Mouse (Mus musculus) E14TG2a.4 (cell line): ENCODE measurements around the gene Nanos2.

ENCODE experiments used
- CTCF ChIP-seq: conservative IDR thresholded peaks from 2 replicates; pipeline ENCODE4 v1.5.1; 2014; ENCODE audit warnings: low read length
- NANOG ChIP-seq: IDR thresholded peaks from 2 replicates; pipeline ENCODE4 v1.6.1; 2014; ENCODE audit warnings: borderline replicate concordance, low read length, mixed read lengths
- POU5F1 ChIP-seq: IDR thresholded peaks from 2 replicates; pipeline ENCODE4 v1.6.1; 2014; ENCODE audit warnings: low read length, borderline replicate concordance

GRCm38 (mm10) chr7:19028067-19028466, 40.9 kb downstream of the Nanos2 start:
- no peak for TF ChIP-seq CTCF
- no peak for TF ChIP-seq POU5F1
- no peak for TF ChIP-seq NANOG
